Mouse (Mus musculus) liver, adult 2 months (tissue): ENCODE results near the gene Cckbr.

Experiments
- CTCF ChIP-seq: fragments of 200-500 bp; IDR thresholded peaks from 2 replicates; pipeline ENCODE4 v1.5.1; 2011; ENCODE audit warnings: low read depth, low read length, control low read depth
- POLR2A ChIP-seq: fragments of 200-500 bp; IDR thresholded peaks from 2 replicates; pipeline ENCODE4 v1.6.1; 2011; ENCODE audit warnings: low read length, control low read depth; ENCODE audit not compliant: insufficient read depth; ENCODE audit errors: extremely low read depth

- TF ChIP-seq CTCF, result no peak
- TF ChIP-seq POLR2A, result no peak
These were observed 93.8 kb downstream of the Cckbr start for GRCm38 (mm10) chr7:105519336-105519735.
